Mouse (Mus musculus) G1E-ER4 (cell line): ENCODE measurements around the gene Socs1. TPM values are rescaled to one million over a fixed set of nuclear protein-coding genes. Genes with fewer than 3 reads are reported as not detected.

Experiments used
- GATA1 ChIP-seq: IDR thresholded peaks from one replicate; pipeline ENCODE4 v1.8.0; 2012; ENCODE audit warnings: low read length, inconsistent platforms
- polyA plus RNA-seq: library from polyadenylated mRNA; stranded (reverse); fragments of >175 nt; gene quantifications from 2 replicates; pipeline ENCODE4 v1.2.3, GENCODE M21; 2012

Socs1 gene
- polyA plus RNA-seq, 1 experiment, result 9.4 TPM

GRCm38 (mm10) chr16:10774726-10775125 lies 10.6 kb downstream of the Socs1 start:
- TF ChIP-seq GATA1, result no peak

GRCm38 (mm10) chr16:10773543-10773942 lies 11.8 kb downstream of the Socs1 start:
- no peak for TF ChIP-seq GATA1

- no peak for TF ChIP-seq GATA1
Measured at GRCm38 (mm10) chr16:10771769-10772510, 13.4 kb downstream of the Socs1 start.

- no peak for TF ChIP-seq GATA1
Measured at GRCm38 (mm10) chr16:10770531-10771325, 14.6 kb downstream of the Socs1 start.

- TF ChIP-seq GATA1, result no peak
Measured at GRCm38 (mm10) chr16:10769661-10770060, 15.7 kb downstream of the Socs1 start.

- no peak for TF ChIP-seq GATA1
Measured at GRCm38 (mm10) chr16:10768821-10769220, 16.5 kb downstream of the Socs1 start.

- no peak for TF ChIP-seq GATA1
Measured at GRCm38 (mm10) chr16:10767158-10767557, 18.2 kb downstream of the Socs1 start.

GRCm38 (mm10) chr16:10764323-10764722 lies 21.0 kb downstream of the Socs1 start:
- no peak for TF ChIP-seq GATA1

GRCm38 (mm10) chr16:10763540-10764264 lies 21.6 kb downstream of the Socs1 start:
- TF ChIP-seq GATA1, result no peak

GRCm38 (mm10) chr16:10762569-10763180 lies 22.7 kb downstream of the Socs1 start:
- no peak for TF ChIP-seq GATA1

- no peak for TF ChIP-seq GATA1
Measured at GRCm38 (mm10) chr16:10761182-10761581, 24.2 kb downstream of the Socs1 start.

GRCm38 (mm10) chr16:10756168-10756567 lies 29.2 kb downstream of the Socs1 start:
- TF ChIP-seq GATA1, result no peak

- no peak for TF ChIP-seq GATA1
Measured at GRCm38 (mm10) chr16:10754521-10755296, 30.6 kb downstream of the Socs1 start.

GRCm38 (mm10) chr16:10749824-10750223 lies 35.5 kb downstream of the Socs1 start:
- no peak for TF ChIP-seq GATA1

GRCm38 (mm10) chr16:10749226-10749625 lies 36.1 kb downstream of the Socs1 start:
- no peak for TF ChIP-seq GATA1

- no peak for TF ChIP-seq GATA1
Measured at GRCm38 (mm10) chr16:10741082-10741481, 44.3 kb downstream of the Socs1 start.
